Mouse (Mus musculus): ENCODE measurements around the gene Naaladl1. TPM values are rescaled to one million over a fixed set of nuclear protein-coding genes. Genes with fewer than 3 reads are reported as not detected.
A peak's percentile ranks its signal among the peaks of the same experiment; 100 is the strongest.

The Naaladl1 gene
- polyA plus RNA-seq, 1 experiment from 2014 or later, result 3.9 TPM

DNA sequence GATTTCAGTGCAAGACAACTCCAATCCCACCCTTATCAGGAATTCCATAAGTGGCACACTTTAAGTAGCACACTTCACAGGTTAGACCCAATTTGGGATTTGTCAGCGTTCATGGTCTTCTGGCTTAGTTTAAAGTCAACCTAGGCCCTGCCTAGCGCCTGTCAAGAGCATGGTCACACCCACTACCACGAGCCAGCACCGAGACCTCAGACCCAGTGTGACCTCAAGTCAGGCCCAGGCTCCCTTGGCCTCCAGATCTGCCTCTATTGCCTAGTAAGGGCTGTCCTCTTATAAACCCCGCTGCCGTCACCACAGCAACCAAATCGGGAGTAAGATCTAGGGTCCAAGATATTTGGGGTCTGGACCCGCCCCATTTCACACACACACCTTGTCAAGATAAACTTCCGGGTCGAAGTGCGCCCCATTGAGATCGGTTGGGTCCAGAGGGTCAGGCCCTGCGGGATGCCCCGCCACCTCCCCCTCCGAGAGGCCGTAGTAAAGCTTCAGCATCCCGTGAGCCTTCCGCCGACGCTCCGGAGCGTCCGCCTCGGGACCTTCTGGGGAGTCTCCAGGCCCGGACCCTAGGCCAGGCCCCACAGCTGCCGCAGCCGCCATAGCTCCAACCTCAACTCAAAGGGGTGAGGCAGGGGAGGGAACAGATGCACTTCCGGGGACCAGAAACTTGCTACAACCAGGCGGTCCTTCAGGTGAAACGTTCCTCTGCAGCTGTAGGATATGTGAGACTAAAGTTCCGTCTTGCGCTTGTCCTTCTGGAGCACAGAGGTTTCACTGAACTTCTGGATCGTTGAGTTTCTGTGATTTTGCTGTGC is 28.8 kb upstream of the Naaladl1 start, which contains the start of gene Vps51:
Gene Vps51, minus strand, starts transcription at position 668 of the 830 bp plus-strand sequence.
- H3K9ac ChIP-seq (ENCODE audit: low read length), result peak within 1 kb of the TSS; percentile 86
- no peaks in the 10 kb centered on the region for H3K27me3 ChIP-seq (ENCODE audit: control insufficient read depth, insufficient read depth, low read length)
- peak within 1 kb of the TSS; percentile 84 for H3K4me3 ChIP-seq (ENCODE audit: low read length)
- H3K36me3 ChIP-seq (ENCODE audit: control insufficient read depth, insufficient read depth), result peaks cover 16% of the 10 kb centered on the region
- peak; percentile 81 for ATAC-seq (replicated peaks; ENCODE audit: extremely low read depth, insufficient read depth, low FRiP score)
- no peaks in the 10 kb centered on the region for H3K9me3 ChIP-seq (replicated peaks; ENCODE audit: control insufficient read depth, low read length)
- H3K4me2 ChIP-seq (ENCODE audit: low read depth, low read length), result peak within 1 kb of the TSS; percentile 96
- WGBS, result under 1% methylated on average over 33 of the region's 33 CpGs
- H3K4me1 ChIP-seq (ENCODE audit: control insufficient read depth, insufficient read depth, low read length), result peaks cover 7% of the 10 kb centered on the region
- peak within 1 kb of the TSS; percentile 78 for H3K27ac ChIP-seq (ENCODE audit: low read length)

- no peak for ATAC-seq (replicated peaks; ENCODE audit: extremely low read depth, insufficient read depth, low FRiP score)
- 87% methylated on average over 12 of the region's 12 CpGs for WGBS
Measured at GRCm38 (mm10) chr19:6079983-6080480, 25.6 kb upstream of the Naaladl1 start, which contains the start of gene Tmem262. Tmem262 (plus strand) TSS chr19:6080033.

DNA sequence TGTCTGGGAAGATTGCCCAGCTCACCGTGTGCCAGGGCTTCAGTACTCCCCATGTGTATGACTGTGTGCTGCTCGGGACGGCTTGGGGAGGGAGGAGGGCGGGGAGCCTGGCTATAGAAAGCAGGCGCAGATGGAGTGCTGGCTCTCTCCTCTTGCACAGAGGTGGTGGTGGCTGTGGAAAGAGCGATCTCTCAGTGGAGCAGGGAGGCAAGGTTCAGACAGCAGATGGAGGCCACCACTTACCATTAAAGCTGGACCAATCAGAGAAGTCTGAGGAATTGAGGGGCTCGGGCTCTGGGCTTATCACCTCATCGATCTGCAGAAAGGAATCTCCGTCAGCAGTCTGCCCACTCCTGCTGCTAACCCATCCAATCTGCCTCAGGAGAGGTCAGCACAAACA is 23.4 kb upstream of the Naaladl1 start, which contains the start of gene Gm28374:
Gene Gm28374, minus strand, starts transcription at position 101 of the 400 bp plus-strand sequence.
- Histone ChIP-seq H3K27me3 (ENCODE audit: control insufficient read depth, insufficient read depth, low read length) (no peaks in the 10 kb centered on the region), H3K4me2 (ENCODE audit: low read depth, low read length) (no peak within 1 kb of the TSS), H3K36me3 (ENCODE audit: control insufficient read depth, insufficient read depth) (peaks cover 13% of the 10 kb centered on the region), H3K9ac (ENCODE audit: low read length) (no peak within 1 kb of the TSS), H3K27ac (ENCODE audit: low read length) (no peak within 1 kb of the TSS), H3K4me1 (ENCODE audit: control insufficient read depth, insufficient read depth, low read length) (peaks cover 14% of the 10 kb centered on the region), H3K4me3 (ENCODE audit: low read length) (no peak within 1 kb of the TSS), H3K9me3 (replicated peaks; ENCODE audit: control insufficient read depth, low read length) (no peaks in the 10 kb centered on the region)
- 84% methylated on average over 9 of the region's 9 CpGs for WGBS
- no peak for ATAC-seq (replicated peaks; ENCODE audit: extremely low read depth, insufficient read depth, low FRiP score)

More at GRCm38 (mm10) chr19:6079983-6080480, 25.6 kb upstream of the Naaladl1 start, which contains the start of gene Tmem262:
- no peak within 1 kb of the TSS for H3K9ac ChIP-seq (ENCODE audit: low read length)
- peaks cover 13% of the 10 kb centered on the region for H3K4me1 ChIP-seq (ENCODE audit: control insufficient read depth, insufficient read depth, low read length)
- H3K36me3 ChIP-seq (ENCODE audit: control insufficient read depth, insufficient read depth), result peaks cover 12% of the 10 kb centered on the region
- H3K27me3 ChIP-seq (ENCODE audit: control insufficient read depth, insufficient read depth, low read length), result no peaks in the 10 kb centered on the region
- H3K9me3 ChIP-seq (replicated peaks; ENCODE audit: control insufficient read depth, low read length), result no peaks in the 10 kb centered on the region
- no peak within 1 kb of the TSS for H3K4me2 ChIP-seq (ENCODE audit: low read depth, low read length)
- no peak within 1 kb of the TSS for H3K27ac ChIP-seq (ENCODE audit: low read length)
- H3K4me3 ChIP-seq (ENCODE audit: low read length), result no peak within 1 kb of the TSS

DNA sequence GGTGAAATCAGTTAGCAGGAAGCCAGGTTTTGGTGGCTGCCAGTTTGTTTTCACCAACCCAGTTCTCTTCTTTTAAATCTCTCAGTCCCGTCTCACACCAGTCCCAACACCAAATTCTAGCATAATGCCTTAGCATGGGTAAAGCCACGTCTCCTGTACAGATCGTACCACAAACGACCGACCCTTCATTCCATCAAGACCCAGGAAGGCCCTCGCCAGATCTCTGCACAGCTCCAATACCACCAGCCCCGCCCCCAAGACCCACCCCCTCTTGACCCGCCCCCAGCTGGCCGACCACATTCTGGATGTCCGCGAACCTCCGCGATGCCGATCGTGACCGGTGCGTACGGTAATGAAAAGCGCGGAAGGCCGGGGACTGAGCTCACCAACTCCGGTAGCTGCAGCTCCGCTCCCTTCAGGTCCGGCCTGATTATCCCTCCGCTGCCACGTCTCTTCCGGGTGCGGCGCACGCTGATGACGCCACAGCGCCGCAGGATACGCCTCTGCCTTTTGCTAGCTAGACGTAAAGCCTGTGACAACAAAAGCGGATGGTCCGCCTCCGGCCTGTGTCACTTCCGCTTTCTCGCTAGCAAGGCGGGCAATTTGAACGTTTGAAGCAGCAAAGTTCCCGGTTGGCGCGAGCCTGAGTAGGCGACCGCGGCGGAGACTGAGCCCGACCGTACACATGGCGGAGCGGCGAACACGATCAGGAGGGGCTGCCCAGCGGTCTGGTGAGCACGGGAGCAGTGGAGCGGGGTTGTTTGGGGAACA is 20.9 kb upstream of the Naaladl1 start, which contains the start of the genes Zfpl1 and Cdca5:
Gene Zfpl1, minus strand, starts transcription at position 479 of the 771 bp plus-strand sequence.
Gene Cdca5, plus strand, starts transcription at position 506 of the 771 bp plus-strand sequence.
- H3K4me2 ChIP-seq (ENCODE audit: low read depth, low read length), result peak within 1 kb of the TSS; percentile 91
- peaks cover 17% of the 10 kb centered on the region for H3K36me3 ChIP-seq (ENCODE audit: control insufficient read depth, insufficient read depth)
- H3K27me3 ChIP-seq (ENCODE audit: control insufficient read depth, insufficient read depth, low read length), result no peaks in the 10 kb centered on the region
- peak within 1 kb of the TSS; percentile 85 for H3K4me3 ChIP-seq (ENCODE audit: low read length)
- H3K4me1 ChIP-seq (ENCODE audit: control insufficient read depth, insufficient read depth, low read length), result peaks cover 14% of the 10 kb centered on the region
- peak within 1 kb of the TSS; percentile 80 for H3K9ac ChIP-seq (ENCODE audit: low read length)
- H3K9me3 ChIP-seq (replicated peaks; ENCODE audit: control insufficient read depth, low read length), result no peaks in the 10 kb centered on the region
- under 1% methylated on average over 58 of the region's 58 CpGs for WGBS
- H3K27ac ChIP-seq (ENCODE audit: low read length), result peak within 1 kb of the TSS; percentile 52
- ATAC-seq (replicated peaks; ENCODE audit: extremely low read depth, insufficient read depth, low FRiP score), result peak; percentile 89

DNA sequence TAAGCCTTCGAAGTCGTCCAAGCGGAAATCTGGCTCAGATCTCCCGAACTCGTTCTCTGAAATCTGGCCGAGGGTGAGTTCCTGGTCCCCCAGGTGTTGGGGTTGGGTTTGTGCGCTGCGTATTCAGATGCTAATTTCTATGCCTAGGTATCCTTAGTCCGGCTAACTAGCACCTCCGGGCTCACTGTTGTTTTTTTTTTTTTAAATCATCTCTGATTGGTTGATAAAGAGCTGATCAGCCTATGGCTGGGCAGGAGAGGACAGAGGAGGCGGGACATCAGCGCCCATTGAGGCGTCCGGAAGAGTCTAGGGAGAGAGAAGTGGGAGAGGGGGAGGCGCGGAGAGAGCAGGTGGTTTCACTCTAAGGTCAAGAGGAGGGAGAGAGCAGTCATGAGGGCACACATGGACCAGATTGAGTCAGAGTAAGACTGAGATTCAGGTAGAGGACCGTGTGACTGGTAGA is 20.1 kb upstream of the Naaladl1 start:
- Histone ChIP-seq H3K9ac (ENCODE audit: low read length) (peak overlapping the region; percentile 78), H3K9me3 (replicated peaks; ENCODE audit: control insufficient read depth, low read length) (no peaks in the 10 kb centered on the region), H3K27ac (ENCODE audit: low read length) (peak overlapping the region; percentile 52), H3K4me3 (ENCODE audit: low read length) (peak overlapping the region; percentile 85), H3K27me3 (ENCODE audit: control insufficient read depth, insufficient read depth, low read length) (no peaks in the 10 kb centered on the region), H3K4me2 (ENCODE audit: low read depth, low read length) (peak overlapping the region; percentile 91), H3K36me3 (ENCODE audit: control insufficient read depth, insufficient read depth) (peaks cover 17% of the 10 kb centered on the region), H3K4me1 (ENCODE audit: control insufficient read depth, insufficient read depth, low read length) (peaks cover 14% of the 10 kb centered on the region)
- 0% methylated on average over 17 of the region's 17 CpGs for WGBS
- ATAC-seq (replicated peaks; ENCODE audit: extremely low read depth, insufficient read depth, low FRiP score), result peak; percentile 57

- WGBS, result 93% methylated on average over 13 of the region's 13 CpGs
- H3K36me3 ChIP-seq (ENCODE audit: control insufficient read depth, insufficient read depth), result peaks cover 14% of the 10 kb centered on the region
Measured at GRCm38 (mm10) chr19:6088841-6089240, 16.7 kb upstream of the Naaladl1 start.

DNA sequence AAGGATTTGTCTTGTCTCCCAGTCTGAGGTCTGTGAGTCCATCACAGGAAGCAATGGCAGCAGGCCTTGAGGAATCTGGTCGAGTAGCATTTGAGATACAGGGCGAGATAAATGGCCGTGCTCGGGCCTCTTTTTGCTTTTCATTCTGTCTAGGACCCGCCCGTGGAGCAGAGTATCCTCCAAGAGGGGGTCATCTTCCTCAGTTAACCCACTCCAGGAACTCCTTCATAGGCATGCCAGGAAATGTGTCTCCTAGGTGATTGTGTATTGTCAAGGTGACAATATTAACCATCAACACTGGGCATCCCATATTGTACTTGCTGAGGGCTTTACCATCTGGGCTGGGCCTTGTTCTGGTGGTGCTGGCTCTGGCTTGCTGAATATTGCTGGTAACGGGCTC is 11.5 kb upstream of the Naaladl1 start, which contains the start of gene AC131692.1:
Gene AC131692.1, plus strand, starts transcription at position 301 of the 400 bp plus-strand sequence.
- no peaks in the 10 kb centered on the region for H3K27me3 ChIP-seq (ENCODE audit: control insufficient read depth, insufficient read depth, low read length)
- H3K4me1 ChIP-seq (ENCODE audit: control insufficient read depth, insufficient read depth, low read length), result no peaks in the 10 kb centered on the region
- H3K36me3 ChIP-seq (ENCODE audit: control insufficient read depth, insufficient read depth), result peaks cover 10% of the 10 kb centered on the region
- H3K4me2 ChIP-seq (ENCODE audit: low read depth, low read length), result no peak within 1 kb of the TSS
- no peak within 1 kb of the TSS for H3K9ac ChIP-seq (ENCODE audit: low read length)
- ATAC-seq (replicated peaks; ENCODE audit: extremely low read depth, insufficient read depth, low FRiP score), result no peak
- WGBS, result 86% methylated on average over 7 of the region's 7 CpGs
- no peaks in the 10 kb centered on the region for H3K9me3 ChIP-seq (replicated peaks; ENCODE audit: control insufficient read depth, low read length)
- H3K4me3 ChIP-seq (ENCODE audit: low read length), result no peak within 1 kb of the TSS
- H3K27ac ChIP-seq (ENCODE audit: low read length), result no peak within 1 kb of the TSS

More at GRCm38 (mm10) chr19:6088841-6089240, 16.7 kb upstream of the Naaladl1 start:
- Histone ChIP-seq H3K9me3 (replicated peaks; ENCODE audit: control insufficient read depth, low read length) (no peaks in the 10 kb centered on the region), H3K4me2 (ENCODE audit: low read depth, low read length) (no peak overlapping the region), H3K27me3 (ENCODE audit: control insufficient read depth, insufficient read depth, low read length) (no peaks in the 10 kb centered on the region), H3K9ac (ENCODE audit: low read length) (no peak overlapping the region), H3K4me1 (ENCODE audit: control insufficient read depth, insufficient read depth, low read length) (peaks cover 11% of the 10 kb centered on the region), H3K27ac (ENCODE audit: low read length) (no peak overlapping the region), H3K4me3 (ENCODE audit: low read length) (no peak overlapping the region)
- ATAC-seq (replicated peaks; ENCODE audit: extremely low read depth, insufficient read depth, low FRiP score), result no peak

- ATAC-seq (replicated peaks; ENCODE audit: extremely low read depth, insufficient read depth, low FRiP score), result no peak
- Histone ChIP-seq H3K4me1 (ENCODE audit: control insufficient read depth, insufficient read depth, low read length) (no peaks in the 10 kb centered on the region), H3K4me2 (ENCODE audit: low read depth, low read length) (no peak overlapping the region), H3K36me3 (ENCODE audit: control insufficient read depth, insufficient read depth) (no peaks in the 10 kb centered on the region), H3K9ac (ENCODE audit: low read length) (no peak overlapping the region), H3K9me3 (replicated peaks; ENCODE audit: control insufficient read depth, low read length) (no peaks in the 10 kb centered on the region), H3K4me3 (ENCODE audit: low read length) (no peak overlapping the region), H3K27me3 (ENCODE audit: control insufficient read depth, insufficient read depth, low read length) (no peaks in the 10 kb centered on the region), H3K27ac (ENCODE audit: low read length) (no peak overlapping the region)
- WGBS, result 78% methylated on average over 3 of the region's 3 CpGs
Measured at GRCm38 (mm10) chr19:6097847-6098246, 7.7 kb upstream of the Naaladl1 start.
